Mouse (Mus musculus): ENCODE measurements around the gene Teddm1b.

Gene Teddm1b

DNA sequence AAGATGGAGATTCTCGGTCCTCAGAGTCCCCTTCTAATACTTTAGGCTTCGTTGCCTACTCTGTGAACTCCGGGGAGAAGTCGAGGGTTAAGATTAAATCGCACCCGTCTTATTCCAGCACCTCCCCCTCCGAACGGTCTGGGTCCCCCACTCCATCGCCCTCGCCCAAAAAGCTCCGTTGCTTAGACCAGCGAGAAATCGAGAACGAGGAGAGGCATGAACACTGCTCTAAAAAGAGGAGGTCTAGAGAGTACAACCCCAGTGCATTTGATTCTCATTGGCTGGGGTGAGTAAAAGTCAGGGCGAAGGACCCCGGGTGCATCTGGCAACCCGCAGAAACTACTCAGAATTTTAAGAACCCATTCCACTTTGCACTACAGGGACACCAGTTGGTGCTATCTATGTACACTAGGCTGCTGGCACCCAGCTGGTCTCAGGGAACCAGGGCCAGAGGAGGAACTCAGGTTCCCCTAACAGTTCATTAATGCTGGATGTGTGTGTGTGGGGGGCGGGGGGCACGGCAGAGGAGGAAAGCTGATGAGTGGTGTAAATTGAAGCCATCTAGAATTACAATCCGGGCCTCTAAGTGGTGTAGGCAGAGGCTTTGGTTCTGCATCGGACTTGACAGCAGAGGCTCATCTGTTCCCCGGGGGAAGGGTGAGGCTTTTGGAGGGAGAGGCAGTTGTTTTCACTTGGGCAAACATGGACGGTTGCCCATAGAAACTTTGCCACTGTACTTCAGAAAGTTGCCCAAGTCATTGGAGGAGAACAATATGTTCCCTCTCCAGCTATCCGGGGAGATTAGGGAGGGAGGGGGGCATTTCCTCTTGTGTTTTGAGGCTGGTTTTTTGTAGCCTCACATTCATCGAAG is 26.9 kb downstream of the Teddm1b start:
- in situ Hi-C loops (cut with MboI) = loop anchor here (5.0 kb wide), 1 partner anchor 216 kb away; no protein-coding TSS in a partner anchor

DNA sequence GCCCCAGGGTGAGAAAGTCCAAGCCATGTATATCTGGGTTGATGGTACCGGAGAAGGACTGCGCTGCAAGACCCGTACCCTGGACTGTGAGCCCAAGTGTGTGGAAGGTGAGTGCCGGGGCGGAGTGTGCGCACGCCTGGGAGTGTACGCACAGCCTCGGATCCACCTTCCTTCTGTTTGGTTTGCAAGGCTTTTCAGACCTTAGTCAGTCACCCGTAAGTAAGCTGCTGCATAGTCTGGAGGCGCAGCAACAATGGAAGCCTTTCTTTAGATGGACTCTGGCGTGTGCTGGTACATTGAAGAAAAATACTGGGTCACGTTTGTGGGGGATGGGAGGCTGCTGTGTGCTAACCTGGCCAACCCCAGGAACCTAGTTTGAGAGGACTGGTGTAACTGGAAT is 28.9 kb downstream of the Teddm1b start:
- in situ Hi-C loops (cut with MboI) = loop anchor here (5.0 kb wide), 1 partner anchor 214 kb away; no protein-coding TSS in a partner anchor

DNA sequence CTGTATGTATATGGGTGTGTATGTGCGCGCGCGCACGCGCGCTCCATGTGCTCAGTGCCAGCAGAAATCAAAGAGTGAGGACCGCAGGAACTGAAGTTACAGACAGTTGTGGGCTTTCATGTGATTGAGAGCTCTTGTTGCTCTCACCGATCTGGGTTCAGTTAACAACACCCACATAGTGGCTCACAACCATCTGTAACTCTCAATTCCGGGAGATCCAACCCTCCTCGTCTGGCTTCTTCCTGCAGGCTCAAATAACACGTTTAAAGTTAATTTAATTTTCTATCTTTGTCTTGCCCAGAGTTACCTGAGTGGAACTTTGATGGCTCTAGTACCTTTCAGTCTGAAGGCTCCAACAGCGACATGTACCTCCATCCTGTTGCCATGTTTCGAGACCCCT is 30.1 kb downstream of the Teddm1b start:
- in situ Hi-C loops (cut with MboI) = loop anchor here (5.0 kb wide), 1 partner anchor 213 kb away; no protein-coding TSS in a partner anchor

DNA sequence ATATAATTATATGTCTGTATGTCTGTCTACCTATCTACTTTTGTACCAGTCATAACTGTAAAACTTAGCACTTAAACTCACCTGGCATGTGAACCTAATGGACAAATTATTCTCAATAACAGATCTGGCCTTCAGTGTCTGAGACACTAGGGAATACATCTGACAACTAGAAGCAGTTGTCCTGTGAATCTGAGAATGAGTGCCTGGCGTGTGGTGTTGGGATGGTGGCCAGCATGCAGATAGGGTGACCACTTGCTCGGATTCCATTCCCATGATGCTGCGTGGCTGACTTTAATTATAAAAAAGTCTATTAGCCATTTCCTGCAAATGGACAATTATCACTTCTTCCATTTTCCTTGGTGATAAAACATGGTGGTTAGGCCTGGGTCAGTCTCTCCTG is 31.7 kb downstream of the Teddm1b start:
- in situ Hi-C loops (cut with MboI) = no loop called here

GRCm38 (mm10) chr1:153908208-153908607 is 34.1 kb downstream of the Teddm1b start:
- in situ Hi-C loops (cut with MboI) = no loop called here

GRCm38 (mm10) chr1:153908741-153909140 is 34.6 kb downstream of the Teddm1b start:
- in situ Hi-C loops (cut with MboI) = no loop called here

- in situ Hi-C loops (cut with MboI) = no loop called here
These were observed 35.2 kb downstream of the Teddm1b start for GRCm38 (mm10) chr1:153909213-153909962.

DNA sequence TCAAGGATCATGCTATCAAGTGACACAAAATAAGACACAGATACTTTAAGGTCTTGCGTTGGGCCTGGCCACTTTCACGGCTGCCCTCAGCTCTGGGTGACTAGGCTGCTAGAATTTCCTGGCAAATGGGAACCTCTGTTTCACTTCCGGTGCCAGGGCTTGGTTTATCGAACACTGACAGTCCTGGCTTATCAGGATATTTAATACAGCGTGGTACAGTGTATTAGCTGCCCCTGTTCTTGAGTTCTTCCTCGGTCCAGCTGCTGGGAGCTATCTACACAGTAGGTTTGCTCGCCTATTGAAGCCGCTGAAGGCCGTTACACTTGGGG is 35.8 kb downstream of the Teddm1b start:
- in situ Hi-C loops (cut with MboI) = no loop called here

DNA sequence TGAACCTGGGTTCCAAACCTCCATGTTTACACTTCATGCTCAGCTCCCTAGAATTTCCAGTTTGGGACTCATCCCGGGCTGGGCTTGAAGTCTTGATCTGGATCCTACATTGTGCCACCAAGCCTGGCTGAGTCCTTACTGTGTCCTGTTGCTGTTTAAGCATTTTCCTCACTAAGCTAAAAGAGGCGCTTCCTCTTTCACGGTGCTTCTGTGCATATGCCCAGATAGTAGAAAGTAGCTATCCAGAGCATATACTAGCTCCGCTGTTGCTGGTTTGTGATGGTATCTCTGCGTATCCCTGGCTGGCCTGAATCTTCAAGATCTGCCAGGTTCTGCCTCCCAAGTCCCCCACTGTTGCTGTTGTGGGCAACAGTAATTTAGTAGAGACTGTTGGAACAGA is 36.3 kb downstream of the Teddm1b start:
- in situ Hi-C loops (cut with MboI) = no loop called here

- in situ Hi-C loops (cut with MboI) = no loop called here
These were observed 37.2 kb downstream of the Teddm1b start for GRCm38 (mm10) chr1:153911276-153911795.

DNA sequence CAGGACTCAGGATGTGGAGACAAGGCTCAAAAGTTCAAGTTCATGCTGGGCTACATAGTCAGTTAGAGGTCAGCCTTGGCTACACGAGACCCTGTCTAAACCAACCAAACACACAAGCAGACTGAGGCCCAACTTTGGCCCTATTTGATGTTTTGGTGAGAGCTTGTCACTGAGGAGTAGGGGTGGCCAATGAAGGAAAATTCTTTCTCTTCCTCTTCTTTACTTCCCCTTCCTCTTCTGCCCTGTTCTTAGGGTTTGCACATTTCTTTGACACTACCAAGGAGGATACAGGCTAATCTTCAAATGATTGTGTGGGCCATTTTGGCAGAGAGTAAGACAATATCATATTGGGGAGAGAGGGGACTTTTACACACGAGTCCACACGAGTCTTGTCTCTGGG is 39.7 kb downstream of the Teddm1b start:
- in situ Hi-C loops (cut with MboI) = no loop called here

- in situ Hi-C loops (cut with MboI) = no loop called here
These were observed 44.5 kb downstream of the Teddm1b start for GRCm38 (mm10) chr1:153918521-153919206.

DNA sequence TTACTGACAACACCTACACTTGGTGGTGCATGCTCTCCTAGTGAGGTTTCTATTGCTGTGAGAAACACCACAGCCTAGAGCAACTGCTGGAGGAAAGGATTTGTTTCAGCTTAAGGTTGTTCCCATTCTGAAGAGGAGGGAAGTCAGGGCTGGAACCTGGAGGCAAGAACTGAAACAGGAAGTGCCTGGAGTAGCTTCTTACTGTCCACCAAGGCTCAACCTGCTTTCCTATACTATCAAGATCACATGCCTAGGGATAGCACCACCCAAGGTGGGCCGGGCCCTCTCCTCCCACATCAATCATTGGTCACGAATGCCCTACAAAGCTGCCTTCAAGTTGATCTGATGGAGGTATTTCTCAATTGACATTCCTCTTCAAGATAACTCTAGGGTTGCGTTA is 47.5 kb downstream of the Teddm1b start:
- in situ Hi-C loops (cut with MboI) = no loop called here

DNA sequence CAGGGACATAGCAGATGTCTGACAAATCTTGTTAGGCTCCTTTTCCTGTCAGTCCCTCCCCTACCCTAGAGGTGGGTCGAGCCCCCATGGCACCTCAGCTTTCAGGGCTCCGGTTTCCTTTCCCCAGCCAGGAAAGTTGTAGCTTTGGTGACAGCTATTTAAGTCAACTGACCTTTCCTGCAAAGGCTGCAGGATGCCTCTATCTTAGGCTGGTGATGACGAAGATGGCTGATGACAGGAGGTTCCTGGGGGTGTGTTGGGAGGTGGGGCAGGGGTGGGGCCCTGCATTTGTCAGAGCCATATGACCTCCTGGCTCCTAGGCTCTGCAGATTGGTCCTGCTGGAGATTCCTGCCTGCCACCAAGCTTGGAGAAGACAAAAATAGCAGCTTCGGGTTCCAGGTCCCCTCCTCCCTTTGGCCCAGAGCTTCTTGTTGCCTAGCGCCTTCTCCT is 48.5 kb downstream of the Teddm1b start:
- in situ Hi-C loops (cut with MboI) = no loop called here

DNA sequence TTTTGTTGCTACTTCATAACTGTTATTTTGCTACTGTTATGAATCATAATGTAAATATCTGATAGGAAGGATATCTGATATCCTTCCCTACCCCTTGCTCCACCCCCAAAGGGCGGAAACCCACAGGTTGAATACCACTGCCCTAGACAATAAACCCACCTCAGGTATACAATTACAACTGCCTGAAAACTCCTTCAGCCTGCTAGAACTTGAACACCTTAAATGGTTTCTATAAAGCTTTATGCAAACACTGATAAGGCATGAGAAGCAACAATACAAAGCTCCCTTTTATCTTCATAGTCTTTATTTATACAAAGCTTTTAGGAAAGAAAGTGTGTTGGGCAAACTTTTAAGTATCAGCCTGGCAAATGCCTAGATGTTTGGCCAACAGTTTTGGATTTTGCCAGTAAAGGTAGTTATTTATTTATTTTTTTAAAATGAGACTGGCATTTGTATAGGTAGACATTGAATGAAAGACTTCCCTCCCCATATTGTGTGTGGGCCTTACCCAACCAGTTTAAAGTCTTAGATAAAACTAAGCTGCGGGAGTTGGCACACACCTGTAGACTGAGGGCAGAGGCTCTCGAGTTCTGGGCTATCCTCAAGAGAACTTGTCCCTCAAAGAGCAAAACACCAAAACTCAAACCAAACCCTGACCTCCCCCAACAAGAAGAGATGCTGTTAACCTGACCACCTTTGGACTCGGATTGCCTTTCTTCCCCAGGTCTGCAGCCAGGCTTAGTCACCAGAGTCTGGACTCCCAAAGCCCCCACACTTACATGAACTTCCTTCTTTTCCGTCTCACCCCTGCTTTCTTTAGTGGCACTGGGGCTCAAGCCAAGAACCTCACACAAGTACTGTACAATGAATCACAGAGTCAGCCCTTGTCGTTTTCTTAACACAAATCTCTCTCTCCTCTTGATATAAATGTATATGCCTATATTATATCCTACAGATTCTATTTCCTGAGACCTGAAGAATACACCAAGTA is 50.5 kb downstream of the Teddm1b start:
- in situ Hi-C loops (cut with MboI) = no loop called here

Measured in mature B cell (primary cell).